Mouse (Mus musculus) liver, embryonic 15.5 days (tissue): ENCODE measurements around the gene Rps6kl1. TPM values are rescaled to one million over a fixed set of nuclear protein-coding genes. Genes with fewer than 3 reads are reported as not detected.

Source experiments
- ATAC-seq: fragments of 200-750 bp; cut with Nextera tagmentation; 2 replicates; pipeline ENCODE4 v1.8.0; 2017; ENCODE audit warnings: moderate number of reproducible peaks, mild to moderate bottlenecking, moderate library complexity; ENCODE audit not compliant: insufficient read depth
- H3K27ac ChIP-seq: fragments of 300-500 bp; sonication (generic); replicated peaks from 2 replicates; pipeline ENCODE4 v1.5.1; 2015; ENCODE audit warnings: mild to moderate bottlenecking, inconsistent platforms
- H3K27me3 ChIP-seq: fragments of 300-500 bp; sonication (generic); 2 replicates; pipeline ENCODE4 v1.6.1; 2015; ENCODE audit warnings: mild to moderate bottlenecking, inconsistent platforms
- H3K36me3 ChIP-seq: fragments of 300-500 bp; sonication (generic); replicated peaks from 2 replicates; pipeline ENCODE4 v1.6.1; 2015; ENCODE audit warnings: moderate library complexity, mild to moderate bottlenecking, inconsistent platforms
- H3K4me1 ChIP-seq: fragments of 300-500 bp; sonication (generic); replicated peaks from 2 replicates; pipeline ENCODE4 v1.6.1; 2015; ENCODE audit warnings: inconsistent platforms
- H3K4me2 ChIP-seq: fragments of 300-500 bp; sonication (generic); 2 replicates; pipeline ENCODE4 v1.6.1; 2015; ENCODE audit warnings: moderate library complexity, mild to moderate bottlenecking, inconsistent platforms
- H3K4me3 ChIP-seq: fragments of 300-500 bp; sonication (generic); replicated peaks from 2 replicates; pipeline ENCODE4 v1.5.1; 2015; ENCODE audit warnings: mild to moderate bottlenecking, inconsistent platforms
- H3K9ac ChIP-seq: fragments of 300-500 bp; sonication (generic); 2 replicates; pipeline ENCODE4 v1.6.1; 2015; ENCODE audit warnings: moderate library complexity, mild to moderate bottlenecking, inconsistent platforms
- H3K9me3 ChIP-seq: fragments of 300-500 bp; sonication (generic); replicated peaks from 2 replicates; pipeline ENCODE4 v1.6.1; 2016; ENCODE audit warnings: inconsistent platforms
- WGBS: fragments of 180-500 bp; shearing (Covaris S2); methylation state at CpG from one replicate; pipeline ENCODE4 v1.1.7; 2015; ENCODE audit warnings: mixed read lengths; ENCODE audit not compliant: insufficient replicate concordance; 5-methylcytosine and 5-hydroxymethylcytosine counted together
- polyA plus RNA-seq: library from polyadenylated mRNA; unstranded; fragments of >200 nt; fragmentation: Nextera tagmentation; extraction: Ambion mirVana; gene quantifications from 2 replicates; pipeline ENCODE4 v1.2.1, GENCODE M21; 2015

Gene Rps6kl1
- polyA plus RNA-seq, 1 experiment from 2014 or later, result 0.56 TPM

DNA sequence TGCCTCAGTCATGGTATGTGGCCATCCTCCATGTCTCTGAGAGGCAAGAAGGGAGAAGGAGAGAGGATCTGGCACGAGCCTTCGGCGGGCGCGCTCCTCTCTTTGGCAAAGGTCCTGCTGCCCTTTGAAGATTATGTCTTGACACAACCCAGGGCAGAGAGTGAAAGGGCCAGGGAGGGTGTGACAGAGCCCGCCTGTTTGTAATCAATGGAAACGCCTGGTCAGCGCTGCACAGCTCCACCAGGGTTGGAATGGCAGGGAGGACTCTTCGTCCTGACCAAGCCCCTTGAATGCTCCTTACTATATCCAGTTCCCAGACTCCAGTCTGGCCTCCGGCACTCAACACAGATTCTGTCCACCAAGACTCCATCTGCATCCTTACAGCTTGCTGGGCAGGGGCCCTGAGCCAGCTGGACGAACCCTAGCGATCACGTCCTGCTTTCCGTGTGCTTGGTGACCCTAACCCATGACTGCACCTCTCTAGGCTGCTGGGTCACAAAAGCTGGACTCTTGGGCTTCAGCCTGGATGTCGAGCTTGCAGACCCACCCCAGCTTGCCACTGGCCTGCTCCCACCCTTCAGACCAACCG, 24.1 kb upstream of the Rps6kl1 start:
- H3K4me3 ChIP-seq, result no peak overlapping the region
- no peak for ATAC-seq
- no peak overlapping the region for H3K9ac ChIP-seq
- no peaks in the 10 kb centered on the region for H3K36me3 ChIP-seq
- WGBS, result 55% methylated on average over 16 of the region's 16 CpGs
- peaks cover 54% of the 10 kb centered on the region for H3K27me3 ChIP-seq
- H3K4me1 ChIP-seq, result peaks cover 16% of the 10 kb centered on the region
- no peak overlapping the region for H3K4me2 ChIP-seq
- H3K27ac ChIP-seq, result no peak overlapping the region
- no peaks in the 10 kb centered on the region for H3K9me3 ChIP-seq

DNA sequence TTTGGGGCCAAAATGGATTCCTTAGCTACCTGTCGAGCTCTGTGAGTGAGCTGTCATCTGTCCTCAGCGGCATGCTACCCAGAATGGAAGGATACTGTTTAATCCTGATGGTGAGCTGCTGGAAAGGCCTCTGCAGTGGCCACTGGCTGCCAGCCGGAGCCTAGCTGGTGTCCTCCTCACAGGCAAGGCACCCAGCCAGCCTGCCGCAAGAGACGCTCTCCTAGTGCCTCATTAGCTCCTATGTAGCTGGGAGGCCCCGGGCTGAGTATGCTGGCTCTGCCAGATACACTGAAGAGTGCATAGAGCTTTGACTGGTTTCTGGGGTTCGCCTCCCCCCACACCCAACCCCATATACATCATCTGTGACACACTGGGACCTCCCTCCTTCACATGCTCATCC, 23.0 kb upstream of the Rps6kl1 start:
- H3K36me3 ChIP-seq, result no peaks in the 10 kb centered on the region
- H3K4me2 ChIP-seq, result no peak overlapping the region
- H3K27me3 ChIP-seq, result peaks cover 46% of the 10 kb centered on the region
- peaks cover 24% of the 10 kb centered on the region for H3K4me1 ChIP-seq
- ATAC-seq, result no peak
- H3K9me3 ChIP-seq, result no peaks in the 10 kb centered on the region
- H3K9ac ChIP-seq, result no peak overlapping the region
- H3K27ac ChIP-seq, result no peak overlapping the region
- WGBS, result 70% methylated on average over 7 of the region's 7 CpGs
- H3K4me3 ChIP-seq, result no peak overlapping the region

GRCm38 (mm10) chr12:85170948-85171307, 19.9 kb upstream of the Rps6kl1 start:
- H3K4me3 ChIP-seq, result no peak overlapping the region
- no peaks in the 10 kb centered on the region for H3K36me3 ChIP-seq
- WGBS, result 66% methylated on average over 3 of the region's 3 CpGs
- no peaks in the 10 kb centered on the region for H3K9me3 ChIP-seq
- H3K27me3 ChIP-seq, result peaks cover 20% of the 10 kb centered on the region
- ATAC-seq, result no peak
- H3K4me1 ChIP-seq, result peaks cover 9% of the 10 kb centered on the region
- H3K4me2 ChIP-seq, result no peak overlapping the region
- H3K27ac ChIP-seq, result no peak overlapping the region
- H3K9ac ChIP-seq, result no peak overlapping the region

DNA sequence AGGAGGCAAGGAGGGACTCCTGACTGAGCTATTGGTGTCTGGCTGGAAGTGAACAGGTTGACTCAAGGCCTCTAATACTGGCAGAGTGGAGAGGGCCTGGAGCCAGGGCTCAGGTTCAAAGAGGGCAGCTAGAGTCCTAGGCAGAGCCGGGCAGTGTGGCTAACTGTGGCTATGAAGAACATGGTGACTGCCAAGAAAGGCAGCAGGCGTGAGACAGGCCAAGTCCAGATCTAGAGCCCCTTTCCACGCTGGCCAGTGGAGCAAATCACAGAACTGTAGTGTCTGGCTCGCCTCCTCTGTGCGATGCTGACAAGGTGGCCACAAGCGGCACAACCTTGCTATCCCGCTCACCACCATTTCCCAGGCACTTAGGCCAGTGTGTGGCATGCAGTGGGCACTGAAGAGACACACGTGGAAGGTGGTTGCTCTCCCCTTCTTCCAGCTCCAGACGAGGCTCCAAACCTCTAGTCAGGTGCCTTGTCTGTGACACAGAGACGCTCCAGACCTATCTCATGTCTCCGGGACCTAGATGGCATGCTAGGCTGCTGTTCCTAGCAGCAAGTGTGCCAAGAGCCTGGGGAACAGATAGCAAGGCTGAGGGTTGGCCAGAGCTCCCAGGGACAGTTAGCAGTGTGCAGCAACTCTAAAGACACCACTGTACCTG, 19.4 kb upstream of the Rps6kl1 start:
- H3K36me3 ChIP-seq, result no peaks in the 10 kb centered on the region
- no peak overlapping the region for H3K4me3 ChIP-seq
- ATAC-seq, result no peak
- WGBS, result 73% methylated on average over 11 of the region's 11 CpGs
- H3K27me3 ChIP-seq, result peaks cover 14% of the 10 kb centered on the region; the same call in 1 of the 2 replicates
- H3K9ac ChIP-seq, result no peak overlapping the region
- no peak overlapping the region for H3K4me2 ChIP-seq
- no peak overlapping the region for H3K27ac ChIP-seq
- peaks cover 9% of the 10 kb centered on the region for H3K4me1 ChIP-seq
- H3K9me3 ChIP-seq, result no peaks in the 10 kb centered on the region

GRCm38 (mm10) chr12:85169877-85170276, 18.8 kb upstream of the Rps6kl1 start:
- WGBS, result 64% methylated on average over 3 of the region's 3 CpGs
- ATAC-seq, result no peak

DNA sequence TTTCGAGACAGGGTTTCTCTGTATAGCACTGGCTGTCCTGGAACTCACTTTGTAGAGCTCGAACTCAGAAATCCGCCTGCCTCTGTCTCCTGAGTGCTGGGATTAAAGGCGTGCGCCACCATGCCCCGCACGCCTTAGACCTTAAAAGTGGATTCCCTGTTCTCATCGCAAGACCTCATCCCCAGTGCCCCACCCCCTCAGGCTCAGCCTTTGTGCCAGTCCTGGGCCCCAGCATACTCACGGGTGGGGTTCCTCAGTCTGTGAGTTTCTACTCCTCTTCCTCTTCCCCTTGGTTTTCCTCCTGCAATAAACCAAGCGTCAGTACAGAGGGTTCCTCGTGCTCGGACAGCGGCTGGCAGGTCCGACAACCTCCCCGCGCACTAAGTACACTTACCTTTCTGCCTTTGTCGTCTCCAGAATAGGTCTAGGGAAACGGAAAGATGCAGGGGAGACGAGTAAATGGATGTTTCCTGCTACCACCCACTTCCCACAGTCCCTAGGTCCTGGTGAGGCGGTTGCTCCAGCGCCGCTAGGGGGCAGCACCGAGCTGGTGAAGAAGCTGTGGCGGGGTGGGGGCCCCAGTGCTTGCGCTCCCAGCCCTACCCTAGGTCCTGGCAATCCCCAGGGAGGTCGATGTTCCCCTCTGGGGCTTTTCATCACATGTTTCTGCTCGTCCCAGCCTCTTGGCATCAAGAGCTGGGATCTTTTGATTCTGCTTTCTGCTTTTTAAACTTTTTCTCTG, 18.2 kb upstream of the Rps6kl1 start:
- no peak overlapping the region for H3K9ac ChIP-seq
- WGBS, result 21% methylated on average over 27 of the region's 27 CpGs

More at GRCm38 (mm10) chr12:85169877-85170276, 18.8 kb upstream of the Rps6kl1 start:
- Histone ChIP-seq H3K9ac (no peak overlapping the region), H3K4me1 (peaks cover 9% of the 10 kb centered on the region), H3K9me3 (no peaks in the 10 kb centered on the region), H3K4me2 (0 out of 2 replicates have a peak overlapping the region, but pooled peaks have one; percentile 43), H3K27me3 (peaks cover 14% of the 10 kb centered on the region; the same call in 1 of the 2 replicates), H3K4me3 (no peak overlapping the region), H3K27ac (no peak overlapping the region), H3K36me3 (no peaks in the 10 kb centered on the region)

GRCm38 (mm10) chr12:85166631-85167030, 15.6 kb upstream of the Rps6kl1 start:
- Histone ChIP-seq H3K27me3 (peaks cover 16% of the 10 kb centered on the region; the same call in 1 of the 2 replicates), H3K9ac (no peak overlapping the region), H3K9me3 (no peaks in the 10 kb centered on the region), H3K27ac (no peak overlapping the region), H3K4me2 (no peak overlapping the region), H3K36me3 (no peaks in the 10 kb centered on the region), H3K4me3 (no peak overlapping the region), H3K4me1 (peaks cover 9% of the 10 kb centered on the region)
- no peak for ATAC-seq
- WGBS, result 75% methylated on average over 9 of the region's 9 CpGs

More for the DNA sequence above, 18.2 kb upstream of the Rps6kl1 start:
- Histone ChIP-seq H3K4me2 (peak overlapping the region; percentile 43), H3K36me3 (no peaks in the 10 kb centered on the region), H3K4me3 (peak overlapping the region; percentile 18; the same call in 1 of the 2 replicates), H3K27me3 (peaks cover 16% of the 10 kb centered on the region; the same call in 1 of the 2 replicates), H3K9me3 (no peaks in the 10 kb centered on the region), H3K4me1 (peaks cover 9% of the 10 kb centered on the region), H3K27ac (no peak overlapping the region)
- ATAC-seq, result peak; percentile 44; the same call in 1 of the 2 replicates

DNA sequence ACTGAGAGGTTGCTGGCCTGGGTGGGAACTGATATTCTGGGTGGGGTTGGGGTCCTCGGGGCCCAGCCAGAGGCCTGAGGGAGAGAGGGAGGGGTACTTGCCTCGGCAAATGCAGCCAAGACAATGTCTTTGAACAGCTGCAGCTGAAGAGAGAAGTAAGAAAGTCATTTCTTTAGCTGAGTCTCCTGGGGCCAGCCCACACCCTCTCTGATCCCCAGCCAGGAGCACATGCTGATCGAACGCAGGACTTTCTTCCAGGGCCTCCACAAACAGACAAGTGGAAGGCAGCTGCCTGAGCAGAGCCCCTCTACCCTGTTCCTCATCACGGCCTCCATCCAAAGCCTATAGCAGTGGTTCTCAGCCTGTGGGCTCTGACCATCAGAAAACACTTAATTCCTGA, 13.9 kb upstream of the Rps6kl1 start:
- H3K4me2 ChIP-seq, result no peak overlapping the region
- no peaks in the 10 kb centered on the region for H3K36me3 ChIP-seq
- peaks cover 10% of the 10 kb centered on the region; the same call in 1 of the 2 replicates for H3K27me3 ChIP-seq
- H3K4me3 ChIP-seq, result no peak overlapping the region
- H3K4me1 ChIP-seq, result peaks cover 9% of the 10 kb centered on the region
- no peak overlapping the region for H3K27ac ChIP-seq
- 61% methylated on average over 5 of the region's 5 CpGs for WGBS
- H3K9ac ChIP-seq, result no peak overlapping the region
- no peaks in the 10 kb centered on the region for H3K9me3 ChIP-seq
- no peak for ATAC-seq

DNA sequence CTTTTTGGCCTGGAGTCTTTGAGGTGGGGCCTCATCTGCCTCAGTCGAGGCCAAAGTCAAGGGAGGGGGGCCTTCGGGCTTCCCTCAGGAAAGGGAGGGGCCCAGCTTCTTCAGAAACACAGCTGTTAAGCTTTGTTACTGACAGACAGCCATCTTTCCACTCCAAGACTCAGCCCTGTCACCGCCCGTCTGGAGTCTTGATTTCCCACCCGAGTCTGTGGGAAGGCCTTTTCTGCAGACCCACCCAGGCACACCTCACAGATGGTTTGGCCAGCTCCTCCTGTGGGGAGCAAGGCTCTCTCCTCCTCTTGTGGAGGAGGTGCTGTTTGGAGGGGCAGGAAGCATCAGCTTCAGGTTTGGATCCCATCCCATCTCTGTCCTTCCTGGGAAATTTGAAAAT, 8.5 kb upstream of the Rps6kl1 start:
- no peak overlapping the region for H3K4me2 ChIP-seq
- no peaks in the 10 kb centered on the region for H3K9me3 ChIP-seq
- no peak overlapping the region for H3K9ac ChIP-seq
- H3K27me3 ChIP-seq, result no peaks in the 10 kb centered on the region
- H3K4me3 ChIP-seq, result no peak overlapping the region
- H3K4me1 ChIP-seq, result peaks cover 7% of the 10 kb centered on the region; the same call in 1 of the 2 replicates
- 38% methylated on average over 5 of the region's 5 CpGs for WGBS
- no peak for ATAC-seq
- H3K27ac ChIP-seq, result no peak overlapping the region
- no peaks in the 10 kb centered on the region for H3K36me3 ChIP-seq

GRCm38 (mm10) chr12:85158801-85159200, 7.7 kb upstream of the Rps6kl1 start:
- Histone ChIP-seq H3K4me2 (no peak overlapping the region), H3K9me3 (no peaks in the 10 kb centered on the region), H3K27ac (no peak overlapping the region), H3K27me3 (no peaks in the 10 kb centered on the region), H3K4me1 (peaks cover 7% of the 10 kb centered on the region; the same call in 1 of the 2 replicates), H3K9ac (no peak overlapping the region), H3K4me3 (no peak overlapping the region), H3K36me3 (no peaks in the 10 kb centered on the region)
- WGBS, result 74% methylated on average over 8 of the region's 8 CpGs
- no peak for ATAC-seq

GRCm38 (mm10) chr12:85157797-85158460, 6.9 kb upstream of the Rps6kl1 start:
- no peak overlapping the region for H3K9ac ChIP-seq
- H3K4me2 ChIP-seq, result no peak overlapping the region
- WGBS, result 72% methylated on average over 14 of the region's 14 CpGs
- H3K4me3 ChIP-seq, result no peak overlapping the region
- H3K27me3 ChIP-seq, result no peaks in the 10 kb centered on the region
- ATAC-seq, result no peak
- no peak overlapping the region for H3K27ac ChIP-seq
- H3K4me1 ChIP-seq, result peaks cover 7% of the 10 kb centered on the region; the same call in 1 of the 2 replicates
- no peaks in the 10 kb centered on the region for H3K9me3 ChIP-seq
- no peaks in the 10 kb centered on the region for H3K36me3 ChIP-seq
